Comparison of ENCODE assay signal across 10 mouse cellular contexts in genomic region chr10:99203163-99203562, GRCm38 (mm10). TPM values are rescaled to one million over a fixed set of nuclear protein-coding genes. Genes with fewer than 3 reads are reported as not detected.
DNase-seq lines count a peak whose midpoint lies in the region; ATAC-seq lines count a peak whose summit lies in the region.
"Had no signal": no experiment of that assay in that cellular context is flagged by ENCODE, and none has a peak within 500 bp of the region (broad histone marks: within the 10 kb centered on the region; RNA-seq: fewer than 3 reads in every experiment).

No protein-coding gene starts in this region.

- no peaks in the 10 kb centered on the region for H3K27me3 ChIP-seq in heart, embryonic 14.5 days (ENCODE audit: control insufficient read depth, insufficient read depth, low read length)
- H3K27me3 ChIP-seq in embryonic facial prominence, embryonic 13.5 days, result no peaks in the 10 kb centered on the region
- no peaks in the 10 kb centered on the region for H3K27me3 ChIP-seq in intestine, embryonic 16.5 days (replicated peaks; ENCODE audit: control insufficient read depth, insufficient read depth, low read length)
- no peaks in the 10 kb centered on the region for H3K27me3 ChIP-seq in midbrain, embryonic 15.5 days (replicated peaks)

- H3K4me3 ChIP-seq in heart, embryonic 14.5 days (ENCODE audit: control insufficient read depth in 1 of 2, insufficient read depth in 1 of 2, low read depth in 1 of 2, low read length in 2 of 2), result peak overlapping the region in 1 of 2 experiments; percentile 36; a peak in 1 of 4 replicates
- peak overlapping the region; percentile 35; the same call in 1 of the 2 replicates for H3K4me3 ChIP-seq in embryonic facial prominence, embryonic 13.5 days
- H3K4me3 ChIP-seq in intestine, embryonic 16.5 days (ENCODE audit: low read length), result no peak overlapping the region
- H3K4me3 ChIP-seq in midbrain, embryonic 15.5 days, result 0 out of 2 replicates have a peak overlapping the region, but pooled peaks have one; percentile 25

- H3K4me1 ChIP-seq in heart, embryonic 14.5 days (ENCODE audit: control insufficient read depth in 2 of 2, insufficient read depth in 2 of 2, low read length in 2 of 2), result peaks cover 4 to 9% of the 10 kb centered on the region in 2 experiments; a peak in 3 of 4 replicates
- H3K4me1 ChIP-seq in embryonic facial prominence, embryonic 13.5 days, result peaks cover 21% of the 10 kb centered on the region
- peaks cover 8% of the 10 kb centered on the region for H3K4me1 ChIP-seq in intestine, embryonic 16.5 days (ENCODE audit: control insufficient read depth, insufficient read depth, low read length)
- H3K4me1 ChIP-seq in midbrain, embryonic 15.5 days, result peaks cover 21% of the 10 kb centered on the region

- ATAC-seq in heart, embryonic 14.5 days (ENCODE audit: insufficient number of reproducible peaks, insufficient read depth, low FRiP score, low read depth), result no peak
- ATAC-seq in embryonic facial prominence, embryonic 13.5 days (ENCODE audit: insufficient number of reproducible peaks, insufficient read depth, low FRiP score, low TSS enrichment, low read depth), result no peak
- ATAC-seq in intestine, embryonic 16.5 days, result no peak
- ATAC-seq in midbrain, embryonic 15.5 days (replicated peaks), result no peak
- ATAC-seq: CD4-positive, CD25-positive, alpha-beta regulatory T cell, adult 4 months had no signal

- peak overlapping the region; percentile 70; the same call in 1 of the 2 replicates for H3K9ac ChIP-seq in heart, embryonic 14.5 days (ENCODE audit: low read length)
- H3K9ac ChIP-seq in embryonic facial prominence, embryonic 13.5 days, result no peak overlapping the region
- H3K9ac ChIP-seq in intestine, embryonic 16.5 days (ENCODE audit: low read depth, low read length), result peak overlapping the region; percentile 60
- no peak overlapping the region for H3K9ac ChIP-seq in midbrain, embryonic 15.5 days

- H3K4me2 ChIP-seq in heart, embryonic 14.5 days (ENCODE audit: low read length), result peak overlapping the region; percentile 62
- H3K4me2 ChIP-seq in embryonic facial prominence, embryonic 13.5 days, result peak overlapping the region; percentile 64
- no peak overlapping the region for H3K4me2 ChIP-seq in intestine, embryonic 16.5 days (ENCODE audit: low read depth, low read length)
- H3K4me2 ChIP-seq in midbrain, embryonic 15.5 days, result peak overlapping the region; percentile 50; the same call in 1 of the 2 replicates

- H3K9me3 ChIP-seq in heart, embryonic 14.5 days (ENCODE audit: control insufficient read depth, low read length), result 0 out of 2 replicates have a peak, but pooled peaks cover 2% of the 10 kb centered on the region
- no peaks in the 10 kb centered on the region for H3K9me3 ChIP-seq in embryonic facial prominence, embryonic 13.5 days
- H3K9me3 ChIP-seq in intestine, embryonic 16.5 days (ENCODE audit: control insufficient read depth, low read length), result no peaks in the 10 kb centered on the region
- H3K9me3 ChIP-seq in midbrain, embryonic 15.5 days, result no peaks in the 10 kb centered on the region

- peak overlapping the region; percentile 80 to 86; a peak in 3 of 4 replicates for H3K27ac ChIP-seq in heart, embryonic 14.5 days (replicated peaks in 1 of 2; ENCODE audit: control insufficient read depth in 1 of 2, insufficient read depth in 1 of 2, low read depth in 2 of 2, low read length in 2 of 2)
- H3K27ac ChIP-seq in embryonic facial prominence, embryonic 13.5 days, result 0 out of 2 replicates have a peak overlapping the region, but pooled peaks have one; percentile 75
- peak overlapping the region; percentile 71; the same call in 1 of the 2 replicates for H3K27ac ChIP-seq in intestine, embryonic 16.5 days (ENCODE audit: low read length)
- no peak overlapping the region for H3K27ac ChIP-seq in midbrain, embryonic 15.5 days

- no peaks in the 10 kb centered on the region for H3K36me3 ChIP-seq in heart, embryonic 14.5 days (ENCODE audit: control insufficient read depth, insufficient read depth, low read length)
- H3K36me3 ChIP-seq in embryonic facial prominence, embryonic 13.5 days, result 0 out of 2 replicates have a peak, but pooled peaks cover 1% of the 10 kb centered on the region
- H3K36me3 ChIP-seq in intestine, embryonic 16.5 days (ENCODE audit: control insufficient read depth, insufficient read depth, low read length), result no peaks in the 10 kb centered on the region
- H3K36me3 ChIP-seq in midbrain, embryonic 15.5 days (replicated peaks), result no peaks in the 10 kb centered on the region

- DNase-seq in heart, postnatal 4 days, result no peak
- no peak for DNase-seq in thymus, postnatal 25 days
- DNase-seq in cerebellum, adult 9-10 months, result no peak
- no peak for DNase-seq in thymus, postnatal 0 days (ENCODE audit: low spot score)
- DNase-seq: adrenal gland, adult 8-10 months had no signal

- 38% methylated on average over 5 of the region's 5 CpGs for WGBS in heart, embryonic 14.5 days
- WGBS in embryonic facial prominence, embryonic 13.5 days, result 38% methylated on average over 5 of the region's 5 CpGs
- 56% methylated on average over 5 of the region's 5 CpGs for WGBS in intestine, embryonic 16.5 days
- WGBS in midbrain, embryonic 15.5 days, result 33% methylated on average over 5 of the region's 5 CpGs

RNA-seq across cellular contexts. Expression of gene Dusp6, which starts 59.9 kb away (rescaled TPM):
- polyA plus RNA-seq in heart, embryonic 14.5 days (2014; fragmentation: Nextera tagmentation; extraction: Ambion mirVana), result 42.4 and 43.4 TPM in 2 replicates
- 10 to 100 TPM; 37.0 to 38.2 TPM for total RNA-seq in heart, postnatal 4 days (2021)
- polyA plus RNA-seq in embryonic facial prominence, embryonic 13.5 days (2015; fragmentation: Nextera tagmentation; extraction: Ambion mirVana), result 61.9 and 73.3 TPM in 2 replicates
- polyA plus RNA-seq in intestine, embryonic 16.5 days (2015; fragmentation: Nextera tagmentation; extraction: Ambion mirVana), result 37.2 and 37.5 TPM in 2 replicates
- 27.0 and 28.3 TPM in 2 replicates for polyA plus RNA-seq in midbrain, embryonic 15.5 days (2015; fragmentation: Nextera tagmentation; extraction: Ambion mirVana)
- polyA plus RNA-seq in thymus, postnatal 0 days (2015; fragmentation: Nextera tagmentation; extraction: Ambion mirVana), result 33.7 and 34.4 TPM in 2 replicates

Comparison
In these comparisons a context has a peak if more than half of its experiments do, and no peak if none do; other contexts are left out.
1. H3K9ac ChIP-seq: peak in heart, embryonic 14.5 days (single experiment) and intestine, embryonic 16.5 days (single experiment); none in embryonic facial prominence, embryonic 13.5 days (single experiment) and midbrain, embryonic 15.5 days (single experiment).